Mouse (Mus musculus): ENCODE data around the gene Rasal3.

Rasal3 gene

GRCm38 (mm10) chr17:32356281-32356680 is 47.1 kb downstream of the Rasal3 start:
- CTCF ChIA-PET, result interaction anchor here (1.2 kb wide), 1 partner anchor 75 kb away, joined by 3 read pairs; no protein-coding TSS in a partner anchor

GRCm38 (mm10) chr17:32355031-32355430 is 48.4 kb downstream of the Rasal3 start:
- CTCF ChIA-PET, result no interaction called here

- CTCF ChIA-PET, result no interaction called here
These were observed 49.2 kb downstream of the Rasal3 start for GRCm38 (mm10) chr17:32354211-32354610.

- CTCF ChIA-PET, result interaction anchor here (0.5 kb wide), 1 partner anchor 115 kb away, joined by 3 read pairs; no protein-coding TSS in a partner anchor
These were observed 49.7 kb downstream of the Rasal3 start for GRCm38 (mm10) chr17:32353696-32354095.

- CTCF ChIA-PET, result interaction anchor here (1.1 kb wide), 1 partner anchor 51 kb away, joined by 5 read pairs; no protein-coding TSS in a partner anchor
These were observed 51.7 kb downstream of the Rasal3 start for GRCm38 (mm10) chr17:32351726-32352125.

- CTCF ChIA-PET, result interaction anchor here (1.1 kb wide), 1 partner anchor 52 kb away, joined by 5 read pairs; no protein-coding TSS in a partner anchor
These were observed 52.1 kb downstream of the Rasal3 start for GRCm38 (mm10) chr17:32351269-32351668.

- CTCF ChIA-PET, result interaction anchor here (1.1 kb wide), 1 partner anchor 52 kb away, joined by 5 read pairs; no protein-coding TSS in a partner anchor
These were observed 52.9 kb downstream of the Rasal3 start, which contains the start of gene Akap8l for GRCm38 (mm10) chr17:32350382-32350983. Akap8l (minus strand) TSS chr17:32350607.

- CTCF ChIA-PET, result interaction anchor here (0.5 to 2.4 kb wide), 4 partner anchors 35 to 84 kb away, joined by 3 to 15 read pairs (median 8); no protein-coding TSS in a partner anchor
These were observed 53.5 kb downstream of the Rasal3 start for GRCm38 (mm10) chr17:32349851-32350381.

- CTCF ChIA-PET, result interaction anchor here (0.7 to 2.4 kb wide), 4 partner anchors 10 to 84 kb away, joined by 3 to 15 read pairs (median 10); no protein-coding TSS in a partner anchor
These were observed 54.2 kb downstream of the Rasal3 start for GRCm38 (mm10) chr17:32349037-32349732.

- CTCF ChIA-PET, result interaction anchor here (0.7 to 2.4 kb wide), 2 partner anchors 16 to 83 kb away, joined by 12 to 15 read pairs; no protein-coding TSS in a partner anchor
These were observed 55.0 kb downstream of the Rasal3 start for GRCm38 (mm10) chr17:32348406-32348805.

- CTCF ChIA-PET, result interaction anchor here (0.7 kb wide), 1 partner anchor 92 kb away, joined by 7 read pairs; no protein-coding TSS in a partner anchor
These were observed 62.3 kb downstream of the Rasal3 start for GRCm38 (mm10) chr17:32341102-32341501.

Measured in spleen, embryonic (tissue).